Mouse (Mus musculus): Measurements from ENCODE around the gene Lpp.
A peak's percentile ranks its signal among the peaks of the same experiment; 100 is the strongest.

Lpp gene

GRCm38 (mm10) chr16:24900241-24900796, 507.0 kb downstream of the Lpp start:
- no peak for DNase-seq

- DNase-seq, result no peak
These were observed 508.0 kb downstream of the Lpp start for GRCm38 (mm10) chr16:24901139-24901859.

GRCm38 (mm10) chr16:24902111-24902510, 508.8 kb downstream of the Lpp start:
- DNase-seq, result no peak

GRCm38 (mm10) chr16:24908926-24909325, 515.6 kb downstream of the Lpp start:
- DNase-seq, result peak; percentile 32

GRCm38 (mm10) chr16:24910321-24910720, 517.0 kb downstream of the Lpp start:
- DNase-seq, result no peak

GRCm38 (mm10) chr16:24910834-24911233, 517.5 kb downstream of the Lpp start:
- DNase-seq, result no peak

GRCm38 (mm10) chr16:24912381-24912780, 519.1 kb downstream of the Lpp start:
- DNase-seq, result no peak

GRCm38 (mm10) chr16:24913021-24913420, 519.7 kb downstream of the Lpp start:
- no peak for DNase-seq

GRCm38 (mm10) chr16:24913641-24914392, 520.5 kb downstream of the Lpp start:
- peak; percentile 29 for DNase-seq

GRCm38 (mm10) chr16:24914393-24914751, 521.1 kb downstream of the Lpp start:
- DNase-seq, result peak; percentile 62

GRCm38 (mm10) chr16:24915470-24915869, 522.2 kb downstream of the Lpp start:
- no peak for DNase-seq

GRCm38 (mm10) chr16:24919349-24920012, 526.2 kb downstream of the Lpp start:
- no peak for DNase-seq

- no peak for DNase-seq
These were observed 536.8 kb downstream of the Lpp start for GRCm38 (mm10) chr16:24930070-24930469.

GRCm38 (mm10) chr16:24930621-24931020, 537.3 kb downstream of the Lpp start:
- DNase-seq, result no peak

- no peak for DNase-seq
These were observed 539.5 kb downstream of the Lpp start for GRCm38 (mm10) chr16:24932816-24933215.

- peak; percentile 46 for DNase-seq
These were observed 540.4 kb downstream of the Lpp start for GRCm38 (mm10) chr16:24933691-24934090.

GRCm38 (mm10) chr16:24941306-24942160, 548.2 kb downstream of the Lpp start:
- no peak for DNase-seq

- no peak for DNase-seq
These were observed 550.4 kb downstream of the Lpp start for GRCm38 (mm10) chr16:24943486-24944261.

- DNase-seq, result no peak
These were observed 553.0 kb downstream of the Lpp start for GRCm38 (mm10) chr16:24946356-24946755.

- DNase-seq, result no peak
These were observed 554.2 kb downstream of the Lpp start for GRCm38 (mm10) chr16:24947485-24947884.

- DNase-seq, result no peak
These were observed 554.9 kb downstream of the Lpp start for GRCm38 (mm10) chr16:24948091-24948690.

Data from layer of hippocampus, adult 9-11 months (tissue).